Mouse (Mus musculus): ENCODE results near the gene Hexim2. TPM values are rescaled to one million over a fixed set of nuclear protein-coding genes. Genes with fewer than 3 reads are reported as not detected.

The Hexim2 gene
- total and polyA plus RNA-seq, 2 experiments from 2014 or later, result 27.9 to 30.8 TPM

DNA sequence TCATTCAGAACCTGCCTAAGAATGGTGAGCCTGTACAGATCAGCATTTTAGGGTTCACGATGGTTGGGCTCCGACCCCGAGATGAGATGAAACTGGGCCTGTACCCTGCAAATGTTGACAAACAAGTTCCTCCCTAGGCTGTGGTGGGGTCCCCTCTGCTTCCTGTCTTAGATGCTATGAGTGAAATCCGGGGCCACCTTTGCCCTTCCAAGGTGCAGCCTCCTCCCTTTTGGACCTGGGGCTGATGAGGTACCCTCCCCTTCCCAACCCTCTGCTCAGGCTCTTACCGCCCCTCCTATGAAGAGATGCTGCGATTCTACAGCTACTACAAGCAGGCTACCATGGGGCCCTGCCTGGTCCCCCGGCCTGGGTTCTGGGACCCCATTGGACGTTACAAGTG is 28.6 kb upstream of the Hexim2 start:
- H3K36me3 ChIP-seq (ENCODE audit: insufficient read depth), result no peaks in the 10 kb centered on the region
- H3K9ac ChIP-seq, result no peak overlapping the region
- 64% methylated on average over 8 of the region's 8 CpGs for WGBS
- H3K4me2 ChIP-seq (ENCODE audit: low read depth), result peak overlapping the region; percentile 81
- no peak for ATAC-seq
- peak overlapping the region; percentile 50 for H3K4me3 ChIP-seq (ENCODE audit: low read depth, low read length)
- no peak for TF ChIP-seq CTCF (IDR thresholded peaks at IDR 0.05; ENCODE audit: low read depth)
- 0 out of 2 replicates have a peak, but pooled peaks cover 16% of the 10 kb centered on the region for H3K4me1 ChIP-seq (ENCODE audit: insufficient read depth)
- DNase-seq, result no peak
- no peaks in the 10 kb centered on the region for H3K9me3 ChIP-seq (ENCODE audit: low read length)
- no peak overlapping the region for H3K27ac ChIP-seq (ENCODE audit: low read depth, low read length)
- peaks cover 7% of the 10 kb centered on the region; the same call in 1 of the 2 replicates for H3K27me3 ChIP-seq (ENCODE audit: insufficient read depth, low read length)

DNA sequence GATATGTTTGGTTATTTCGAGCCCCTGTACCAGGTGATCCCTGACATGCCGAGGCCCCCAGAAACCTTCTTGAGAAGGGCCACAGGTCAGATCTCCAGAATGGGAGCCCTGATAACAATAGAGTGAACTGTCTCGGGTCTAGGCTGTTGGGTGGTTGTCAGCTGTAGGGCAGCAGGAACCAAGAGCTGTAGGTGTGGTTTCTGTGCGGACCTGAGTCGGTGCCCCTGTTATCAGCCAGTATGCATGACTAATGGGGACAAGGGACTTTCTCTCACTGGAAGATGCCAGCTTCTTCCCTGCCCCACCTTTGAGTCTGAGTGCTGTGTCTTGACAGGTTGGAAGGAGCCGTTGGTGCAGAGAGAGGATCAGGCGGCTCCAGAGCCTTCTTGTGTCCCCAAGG is 27.8 kb upstream of the Hexim2 start:
- Histone ChIP-seq H3K4me2 (ENCODE audit: low read depth) (no peak overlapping the region), H3K27ac (ENCODE audit: low read depth, low read length) (no peak overlapping the region), H3K9me3 (ENCODE audit: low read length) (no peaks in the 10 kb centered on the region), H3K27me3 (ENCODE audit: insufficient read depth, low read length) (peaks cover 7% of the 10 kb centered on the region; the same call in 1 of the 2 replicates), H3K36me3 (ENCODE audit: insufficient read depth) (no peaks in the 10 kb centered on the region), H3K4me3 (ENCODE audit: low read depth, low read length) (no peak overlapping the region), H3K9ac (no peak overlapping the region), H3K4me1 (ENCODE audit: insufficient read depth) (0 out of 2 replicates have a peak, but pooled peaks cover 16% of the 10 kb centered on the region)
- ATAC-seq, result no peak
- WGBS, result 82% methylated on average over 7 of the region's 7 CpGs
- no peak for DNase-seq
- TF ChIP-seq CTCF (IDR thresholded peaks at IDR 0.05; ENCODE audit: low read depth), result no peak

DNA sequence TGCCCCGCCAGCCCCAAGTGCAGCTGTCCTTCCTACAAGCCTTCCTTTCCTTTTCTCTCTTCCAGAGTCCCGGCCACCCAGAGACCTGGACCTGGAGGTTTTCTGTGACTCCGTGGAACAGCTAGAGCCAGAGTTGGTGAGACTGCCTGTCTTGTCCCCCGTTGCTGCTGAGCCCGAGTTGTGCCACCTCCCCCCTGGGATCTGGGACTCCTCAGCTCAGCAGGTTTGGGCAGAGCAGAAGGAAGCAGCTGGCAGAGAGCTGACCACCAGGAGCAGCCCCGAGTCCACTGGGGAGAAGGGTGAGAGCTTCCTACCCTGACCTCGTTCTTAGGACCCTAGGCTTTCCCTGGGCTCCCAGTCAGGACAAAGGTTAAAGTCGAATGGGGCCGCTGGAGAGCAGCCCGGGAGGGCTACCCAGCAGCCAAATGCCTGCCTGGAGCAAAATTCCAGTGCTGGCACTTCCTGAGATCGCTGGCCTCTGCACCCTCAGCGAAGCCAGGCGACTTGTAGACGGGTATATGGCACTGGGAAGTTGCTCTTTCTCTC is 27.0 kb upstream of the Hexim2 start:
- no peaks in the 10 kb centered on the region for H3K36me3 ChIP-seq (ENCODE audit: insufficient read depth)
- no peak for TF ChIP-seq CTCF (IDR thresholded peaks at IDR 0.05; ENCODE audit: low read depth)
- no peak overlapping the region for H3K4me2 ChIP-seq (ENCODE audit: low read depth)
- 0 out of 2 replicates have a peak, but pooled peaks cover 16% of the 10 kb centered on the region for H3K4me1 ChIP-seq (ENCODE audit: insufficient read depth)
- H3K9me3 ChIP-seq (ENCODE audit: low read length), result no peaks in the 10 kb centered on the region
- H3K27ac ChIP-seq (ENCODE audit: low read depth, low read length), result no peak overlapping the region
- H3K9ac ChIP-seq, result no peak overlapping the region
- WGBS, result 61% methylated on average over 14 of the region's 14 CpGs
- H3K4me3 ChIP-seq (ENCODE audit: low read depth, low read length), result no peak overlapping the region
- DNase-seq (no peak), ATAC-seq (no peak)
- peaks cover 7% of the 10 kb centered on the region; the same call in 1 of the 2 replicates for H3K27me3 ChIP-seq (ENCODE audit: insufficient read depth, low read length)

DNA sequence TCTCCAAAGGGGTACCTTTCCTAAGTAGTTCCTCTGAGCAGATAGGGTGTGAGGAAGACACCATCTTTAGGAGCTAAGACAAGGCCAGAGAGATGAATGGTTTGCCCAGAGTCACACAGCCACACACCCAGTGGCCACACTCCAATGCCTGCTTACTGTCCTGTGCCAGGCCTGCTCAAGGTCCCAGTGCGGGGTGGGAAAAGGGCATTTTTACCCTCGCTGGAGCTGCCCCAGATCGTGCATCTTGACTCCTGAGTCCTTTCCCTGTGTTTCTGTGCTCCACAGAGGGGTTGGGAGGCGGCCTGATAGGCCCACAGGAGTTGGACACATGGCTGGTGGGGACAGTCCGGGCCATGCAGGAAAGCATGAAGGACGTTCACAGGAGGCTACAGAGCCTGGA is 26.4 kb upstream of the Hexim2 start:
- 85% methylated on average over 6 of the region's 6 CpGs for WGBS
- no peaks in the 10 kb centered on the region for H3K9me3 ChIP-seq (ENCODE audit: low read length)
- no peak for DNase-seq
- H3K4me3 ChIP-seq (ENCODE audit: low read depth, low read length), result no peak overlapping the region
- no peak overlapping the region for H3K27ac ChIP-seq (ENCODE audit: low read depth, low read length)
- no peak for ATAC-seq
- no peak for TF ChIP-seq CTCF (IDR thresholded peaks at IDR 0.05; ENCODE audit: low read depth)
- no peaks in the 10 kb centered on the region for H3K36me3 ChIP-seq (ENCODE audit: insufficient read depth)
- peaks cover 4% of the 10 kb centered on the region; the same call in 1 of the 2 replicates for H3K27me3 ChIP-seq (ENCODE audit: insufficient read depth, low read length)
- no peak overlapping the region for H3K4me2 ChIP-seq (ENCODE audit: low read depth)
- H3K9ac ChIP-seq, result no peak overlapping the region
- H3K4me1 ChIP-seq (ENCODE audit: insufficient read depth), result 0 out of 2 replicates have a peak, but pooled peaks cover 16% of the 10 kb centered on the region

DNA sequence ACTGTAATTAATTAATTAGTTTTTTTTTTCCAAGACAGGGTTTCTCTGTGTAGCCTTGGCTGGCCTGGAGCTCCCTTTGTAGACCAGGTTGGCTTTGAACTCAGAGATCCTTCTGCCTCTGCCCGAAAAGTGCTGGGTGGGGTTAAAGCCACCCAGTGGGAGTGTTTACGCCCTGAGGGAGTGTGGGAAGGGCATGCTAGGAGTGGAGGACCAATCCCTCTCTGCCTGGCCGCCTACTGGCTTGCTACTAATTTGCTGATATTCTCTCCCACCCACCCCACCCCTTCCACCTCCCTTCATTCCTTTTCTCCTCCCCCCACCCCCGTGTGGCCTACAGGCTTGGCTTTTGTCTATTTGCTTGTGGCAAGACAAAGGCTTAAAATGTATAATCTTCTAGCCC is 25.8 kb upstream of the Hexim2 start:
- H3K4me2 ChIP-seq (ENCODE audit: low read depth), result no peak overlapping the region
- no peak for ATAC-seq
- no peak overlapping the region for H3K27ac ChIP-seq (ENCODE audit: low read depth, low read length)
- peaks cover 2% of the 10 kb centered on the region for H3K27me3 ChIP-seq (ENCODE audit: insufficient read depth, low read length)
- H3K9me3 ChIP-seq (ENCODE audit: low read length), result no peaks in the 10 kb centered on the region
- no peak overlapping the region for H3K9ac ChIP-seq
- 49% methylated on average over 4 of the region's 4 CpGs for WGBS
- TF ChIP-seq CTCF (IDR thresholded peaks at IDR 0.05; ENCODE audit: low read depth), result no peak
- no peak for DNase-seq
- 0 out of 2 replicates have a peak, but pooled peaks cover 12% of the 10 kb centered on the region for H3K4me1 ChIP-seq (ENCODE audit: insufficient read depth)
- no peaks in the 10 kb centered on the region for H3K36me3 ChIP-seq (ENCODE audit: insufficient read depth)
- no peak overlapping the region for H3K4me3 ChIP-seq (ENCODE audit: low read depth, low read length)

DNA sequence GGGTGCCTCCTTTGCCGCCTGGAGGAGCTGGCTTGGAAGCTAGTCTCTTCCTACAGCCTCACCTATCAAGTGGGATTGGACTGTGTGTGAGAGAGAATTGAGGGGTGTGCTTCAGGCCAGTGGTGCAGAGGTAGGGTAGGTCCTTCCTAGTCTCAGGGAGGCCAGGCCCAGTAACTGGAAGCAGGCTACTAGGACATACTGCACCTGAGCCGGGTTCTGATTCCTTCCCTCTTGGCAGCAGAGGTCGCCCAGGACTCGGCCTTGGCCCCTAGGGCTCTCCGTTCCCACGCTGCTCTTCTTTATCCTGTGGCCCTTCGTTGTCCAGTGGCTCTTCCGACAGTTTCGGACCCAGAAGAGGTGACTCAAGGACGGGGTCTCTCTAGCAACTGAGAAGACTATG is 20.9 kb upstream of the Hexim2 start:
- ATAC-seq (no peak), DNase-seq (no peak)
- 23% methylated on average over 10 of the region's 10 CpGs for WGBS
- H3K9me3 ChIP-seq (ENCODE audit: low read length), result no peaks in the 10 kb centered on the region
- no peak for TF ChIP-seq CTCF (IDR thresholded peaks at IDR 0.05; ENCODE audit: low read depth)
- H3K4me1 ChIP-seq (ENCODE audit: insufficient read depth), result peaks cover 14% of the 10 kb centered on the region; the same call in 1 of the 2 replicates
- H3K9ac ChIP-seq, result 0 out of 2 replicates have a peak overlapping the region, but pooled peaks have one; percentile 26
- H3K4me2 ChIP-seq (ENCODE audit: low read depth), result peak overlapping the region; percentile 46
- no peak overlapping the region for H3K27ac ChIP-seq (ENCODE audit: low read depth, low read length)
- no peak overlapping the region for H3K4me3 ChIP-seq (ENCODE audit: low read depth, low read length)
- peaks cover 13% of the 10 kb centered on the region for H3K27me3 ChIP-seq (ENCODE audit: insufficient read depth, low read length)
- no peaks in the 10 kb centered on the region for H3K36me3 ChIP-seq (ENCODE audit: insufficient read depth)

DNA sequence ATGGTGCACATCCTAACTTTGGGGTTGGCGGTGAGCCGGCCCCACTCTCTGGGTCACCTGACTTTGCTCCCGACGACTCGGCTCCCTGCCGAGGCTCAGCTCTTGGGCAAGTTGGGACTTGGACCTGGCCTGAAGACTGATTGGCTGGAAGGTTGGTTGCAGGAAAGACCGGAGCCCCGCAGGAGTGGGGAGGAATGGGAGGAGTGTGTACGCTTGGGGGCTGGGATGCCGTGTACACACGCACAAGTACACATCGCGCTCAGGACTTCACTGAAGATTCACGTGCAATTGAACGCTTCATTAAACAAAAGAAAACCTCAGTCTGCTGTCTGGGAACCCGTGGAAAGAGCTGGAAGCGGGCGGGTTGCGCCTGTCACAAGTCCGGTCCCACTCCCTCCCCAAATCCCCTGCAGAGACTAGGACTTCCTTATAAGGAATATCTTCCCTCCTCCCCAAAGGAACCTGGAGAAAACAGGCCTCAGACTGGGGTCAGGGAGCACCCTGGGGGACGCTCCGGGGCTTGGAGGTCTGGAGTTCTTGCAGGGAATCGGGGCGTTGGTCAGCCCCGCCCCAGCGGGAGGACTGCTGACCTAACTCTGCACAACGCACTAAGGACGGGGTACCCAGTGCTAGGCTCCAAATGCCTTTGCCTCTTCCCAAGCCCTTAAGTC is 20.2 kb upstream of the Hexim2 start:
- DNase-seq (no peak), ATAC-seq (no peak)
- peaks cover 14% of the 10 kb centered on the region; the same call in 1 of the 2 replicates for H3K4me1 ChIP-seq (ENCODE audit: insufficient read depth)
- 2% methylated on average over 28 of the region's 28 CpGs for WGBS
- H3K4me3 ChIP-seq (ENCODE audit: low read depth, low read length), result peak overlapping the region; percentile 21; the same call in 1 of the 2 replicates
- no peaks in the 10 kb centered on the region for H3K9me3 ChIP-seq (ENCODE audit: low read length)
- peak overlapping the region; percentile 46 for H3K4me2 ChIP-seq (ENCODE audit: low read depth)
- no peak overlapping the region for H3K27ac ChIP-seq (ENCODE audit: low read depth, low read length)
- peak overlapping the region; percentile 26 for H3K9ac ChIP-seq
- peaks cover 13% of the 10 kb centered on the region for H3K27me3 ChIP-seq (ENCODE audit: insufficient read depth, low read length)
- no peak for TF ChIP-seq CTCF (IDR thresholded peaks at IDR 0.05; ENCODE audit: low read depth)
- H3K36me3 ChIP-seq (ENCODE audit: insufficient read depth), result no peaks in the 10 kb centered on the region
